Mouse (Mus musculus) forebrain, embryonic 12.5 days (tissue): Measurements from ENCODE around the gene Gpatch8. TPM values are rescaled to one million over a fixed set of nuclear protein-coding genes. Genes with fewer than 3 reads are reported as not detected.
A peak's percentile ranks its signal among the peaks of the same experiment; 100 is the strongest.

Experiments used
- ATAC-seq: fragments of 200-750 bp; cut with Nextera tagmentation; 2 replicates; pipeline ENCODE4 v1.8.0; 2017; ENCODE audit warnings: moderate TSS enrichment; ENCODE audit not compliant: low FRiP score
- H3K27ac ChIP-seq: fragments of 300-500 bp; sonication (generic); 2 replicates; pipeline ENCODE4 v1.5.1; 2016; ENCODE audit warnings: mild to moderate bottlenecking
- H3K27me3 ChIP-seq: fragments of 300-500 bp; sonication (generic); 2 replicates; pipeline ENCODE4 v1.6.1; 2016; ENCODE audit warnings: mild to moderate bottlenecking
- H3K36me3 ChIP-seq: fragments of 300-500 bp; sonication (generic); replicated peaks from 2 replicates; pipeline ENCODE4 v1.6.1; 2016; ENCODE audit warnings: mild to moderate bottlenecking
- H3K4me1 ChIP-seq: fragments of 300-500 bp; sonication (generic); 2 replicates; pipeline ENCODE4 v1.6.1; 2016
- H3K4me2 ChIP-seq: fragments of 300-500 bp; sonication (generic); 2 replicates; pipeline ENCODE4 v1.6.1; 2016; ENCODE audit warnings: mild to moderate bottlenecking, moderate library complexity
- H3K4me3 ChIP-seq: fragments of 300-500 bp; sonication (generic); replicated peaks from 2 replicates; pipeline ENCODE4 v1.5.1; 2016; ENCODE audit warnings: mild to moderate bottlenecking
- H3K9ac ChIP-seq: fragments of 300-500 bp; sonication (generic); 2 replicates; pipeline ENCODE4 v1.6.1; 2016; ENCODE audit warnings: mild to moderate bottlenecking
- H3K9me3 ChIP-seq: fragments of 300-500 bp; sonication (generic); 2 replicates; pipeline ENCODE4 v1.6.1; 2016
- WGBS: fragments of 180-500 bp; shearing (Covaris S2); methylation state at CpG from one replicate; pipeline ENCODE4 v1.1.7; 2016; 5-methylcytosine and 5-hydroxymethylcytosine counted together
- polyA plus RNA-seq: library from polyadenylated mRNA; unstranded; fragments of >200 nt; fragmentation: Nextera tagmentation; extraction: Ambion mirVana; gene quantifications from 2 replicates; pipeline ENCODE4 v1.2.1, GENCODE M21; 2016

Gpatch8 gene
- polyA plus RNA-seq, 1 experiment from 2014 or later = 67.9 TPM

DNA sequence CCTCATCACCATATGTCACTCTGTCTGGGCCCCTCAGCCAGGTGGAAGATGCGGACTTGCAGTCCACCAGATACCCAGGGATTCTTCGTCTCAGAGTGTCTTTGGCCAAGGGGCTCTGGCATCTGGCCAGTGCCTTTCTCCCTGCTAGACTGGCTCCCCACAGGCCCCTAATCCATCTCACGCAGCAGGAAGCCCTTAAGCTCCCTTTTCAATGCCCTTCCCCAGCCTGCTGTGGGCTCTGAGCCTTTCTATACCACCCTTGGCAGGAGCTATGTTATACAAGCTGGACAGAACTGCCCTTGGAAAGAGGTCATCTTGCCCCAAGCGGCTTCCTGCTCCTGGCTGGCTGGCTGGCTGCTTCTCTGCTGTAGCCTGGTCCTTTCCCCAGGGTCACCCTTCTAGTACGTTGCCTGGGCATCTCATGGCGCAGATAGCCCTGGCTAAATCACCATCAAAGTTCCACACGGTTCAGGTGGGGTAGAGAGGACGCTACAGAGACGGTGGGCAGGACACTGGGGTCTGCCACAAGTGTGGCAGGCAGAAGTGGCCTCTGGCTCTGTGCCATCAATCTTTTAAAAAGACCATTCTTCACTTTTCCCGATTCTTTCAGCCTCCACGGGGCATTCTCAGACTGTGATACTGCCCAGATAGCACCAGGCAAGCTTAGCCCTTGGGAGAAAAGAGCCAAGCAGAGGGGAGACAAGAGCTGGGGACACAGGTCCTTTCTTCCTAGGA is 25.3 kb upstream of the Gpatch8 start:
- H3K4me1 ChIP-seq = peaks cover 56% of the 10 kb centered on the region
- peaks cover 5% of the 10 kb centered on the region; the same call in 1 of the 2 replicates for H3K27me3 ChIP-seq
- ATAC-seq = no peak
- H3K9me3 ChIP-seq = 0 out of 2 replicates have a peak, but pooled peaks cover 2% of the 10 kb centered on the region
- H3K36me3 ChIP-seq = no peaks in the 10 kb centered on the region
- H3K9ac ChIP-seq = peak overlapping the region; percentile 33; the same call in 1 of the 2 replicates
- H3K4me2 ChIP-seq = peak overlapping the region; percentile 25; the same call in 1 of the 2 replicates
- H3K4me3 ChIP-seq = no peak overlapping the region
- 8% methylated on average over 11 of the region's 11 CpGs for WGBS
- H3K27ac ChIP-seq = peak overlapping the region; percentile 89

DNA sequence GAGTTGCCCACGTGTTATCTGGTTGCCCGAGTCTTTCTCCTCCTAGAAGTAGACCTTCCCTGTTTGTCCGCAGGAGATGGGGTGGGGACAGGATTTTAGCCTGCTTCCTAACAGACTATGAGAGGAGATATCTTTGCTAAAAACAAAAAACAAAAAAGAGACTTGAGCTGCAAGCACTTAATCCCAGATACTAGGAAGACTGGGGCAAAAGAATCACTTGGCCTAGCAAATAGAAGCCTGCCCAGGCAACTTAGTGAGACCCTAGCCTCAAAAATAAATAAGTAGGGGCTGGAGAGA is 23.8 kb upstream of the Gpatch8 start:
- Histone ChIP-seq H3K9ac (0 out of 2 replicates have a peak overlapping the region, but pooled peaks have one; percentile 27), H3K4me3 (peak overlapping the region; percentile 25; the same call in 1 of the 2 replicates), H3K4me1 (peaks cover 56% of the 10 kb centered on the region), H3K27me3 (peaks cover 5% of the 10 kb centered on the region; the same call in 1 of the 2 replicates), H3K9me3 (no peaks in the 10 kb centered on the region), H3K4me2 (peak overlapping the region; percentile 49; the same call in 1 of the 2 replicates), H3K36me3 (no peaks in the 10 kb centered on the region), H3K27ac (peak overlapping the region; percentile 93)
- no peak for ATAC-seq
- WGBS = 9% methylated on average over 3 of the region's 3 CpGs

DNA sequence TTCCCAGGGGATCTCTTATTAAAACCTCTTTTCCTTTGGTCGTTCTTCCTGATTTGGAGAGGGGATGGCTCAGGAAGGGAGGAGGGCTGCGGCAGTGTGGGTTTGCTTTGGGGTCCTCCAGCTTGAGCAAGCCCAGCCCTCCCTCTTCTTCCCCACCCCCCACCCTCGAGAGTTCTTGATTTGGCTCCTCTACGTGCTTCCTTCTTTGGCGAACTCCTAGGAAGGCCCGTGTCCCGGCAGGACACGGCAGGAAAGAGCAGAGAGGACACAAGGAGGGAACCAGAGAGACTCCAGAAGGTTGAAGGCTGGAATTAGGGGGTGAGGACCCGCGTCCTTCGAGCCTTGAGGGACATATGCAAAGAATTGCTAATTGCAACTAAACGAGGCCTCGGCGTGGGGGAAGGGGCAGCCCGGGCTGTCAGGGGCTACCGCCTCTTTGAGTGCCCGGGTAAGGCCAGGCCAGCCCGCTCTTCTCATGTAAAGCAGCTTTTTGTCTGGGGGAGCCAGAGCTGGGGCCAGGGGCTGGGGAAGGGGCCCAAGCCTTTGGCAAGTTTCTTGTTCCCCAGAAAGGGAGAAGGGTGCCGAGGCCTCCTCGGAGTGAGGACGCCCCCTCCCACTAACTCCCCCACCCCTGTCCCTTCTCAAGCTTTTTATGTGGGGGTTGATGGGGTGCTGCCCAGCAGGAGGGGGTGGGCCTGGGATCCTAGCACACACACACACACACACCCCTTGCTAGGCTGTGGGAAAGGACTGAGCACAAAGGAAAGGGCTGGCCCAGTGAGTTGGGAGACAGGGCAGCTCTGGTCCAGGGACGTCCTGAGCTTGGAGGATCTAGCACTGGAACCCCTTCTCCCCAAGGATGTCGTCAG is 23.2 kb upstream of the Gpatch8 start, which contains the start of gene Gm11627:
Gene Gm11627, minus strand, starts transcription at position 297 of the 869 bp plus-strand sequence.
- H3K4me2 ChIP-seq = peak within 1 kb of the TSS; percentile 49
- no peaks in the 10 kb centered on the region for H3K9me3 ChIP-seq
- H3K27ac ChIP-seq = peak within 1 kb of the TSS; percentile 93
- peak within 1 kb of the TSS; percentile 25 for H3K4me3 ChIP-seq
- no peaks in the 10 kb centered on the region for H3K36me3 ChIP-seq
- peak; percentile 84 for ATAC-seq
- H3K9ac ChIP-seq = peak within 1 kb of the TSS; percentile 27; the same call in 1 of the 2 replicates
- peaks cover 5% of the 10 kb centered on the region; the same call in 1 of the 2 replicates for H3K27me3 ChIP-seq
- H3K4me1 ChIP-seq = peaks cover 56% of the 10 kb centered on the region
- WGBS = 2% methylated on average over 22 of the region's 23 CpGs

DNA sequence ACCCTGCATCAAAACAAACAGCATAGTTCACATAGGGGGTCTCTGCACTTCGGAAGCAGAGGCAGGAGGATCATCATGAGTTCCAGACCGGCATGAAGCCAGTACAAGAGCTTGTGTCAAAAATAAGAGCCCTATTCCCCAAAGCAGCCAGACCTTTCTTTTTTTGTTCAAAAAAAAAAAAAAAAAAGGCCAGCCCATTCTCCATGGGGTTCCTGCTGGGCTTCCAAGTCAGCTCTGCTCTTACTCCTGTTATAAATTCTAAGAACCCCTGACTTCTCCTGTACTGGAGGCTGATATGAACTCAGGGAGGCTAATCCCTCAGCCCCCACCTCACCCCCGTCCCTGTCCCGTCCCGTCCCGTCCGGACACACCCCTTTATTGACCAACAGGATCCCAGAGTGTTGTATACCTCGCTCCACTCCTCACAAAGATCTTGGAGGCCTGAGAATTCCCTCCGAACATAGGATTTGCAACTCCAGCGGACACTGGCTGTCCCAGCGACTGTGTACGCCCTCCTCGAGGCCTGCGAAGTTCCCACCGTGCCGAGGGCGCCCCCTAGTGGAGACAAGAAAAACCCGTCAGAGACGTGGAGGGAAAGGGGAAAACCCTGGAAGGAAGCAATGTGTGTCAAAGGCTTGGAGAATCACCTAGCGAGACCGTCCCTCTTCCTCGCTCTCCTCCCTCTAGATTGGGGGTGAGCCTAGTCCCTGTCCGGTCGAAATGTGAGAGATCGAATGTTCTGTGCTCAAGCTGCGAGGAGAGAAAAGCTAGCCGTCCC is 22.3 kb upstream of the Gpatch8 start:
- peak overlapping the region; percentile 93 for H3K27ac ChIP-seq
- WGBS = 5% methylated on average over 27 of the region's 27 CpGs
- no peaks in the 10 kb centered on the region for H3K9me3 ChIP-seq
- peaks cover 5% of the 10 kb centered on the region; the same call in 1 of the 2 replicates for H3K27me3 ChIP-seq
- peak overlapping the region; percentile 27; the same call in 1 of the 2 replicates for H3K9ac ChIP-seq
- no peaks in the 10 kb centered on the region for H3K36me3 ChIP-seq
- ATAC-seq = peak; percentile 37
- peak overlapping the region; percentile 25 for H3K4me3 ChIP-seq
- H3K4me2 ChIP-seq = peak overlapping the region; percentile 49
- H3K4me1 ChIP-seq = peaks cover 56% of the 10 kb centered on the region

DNA sequence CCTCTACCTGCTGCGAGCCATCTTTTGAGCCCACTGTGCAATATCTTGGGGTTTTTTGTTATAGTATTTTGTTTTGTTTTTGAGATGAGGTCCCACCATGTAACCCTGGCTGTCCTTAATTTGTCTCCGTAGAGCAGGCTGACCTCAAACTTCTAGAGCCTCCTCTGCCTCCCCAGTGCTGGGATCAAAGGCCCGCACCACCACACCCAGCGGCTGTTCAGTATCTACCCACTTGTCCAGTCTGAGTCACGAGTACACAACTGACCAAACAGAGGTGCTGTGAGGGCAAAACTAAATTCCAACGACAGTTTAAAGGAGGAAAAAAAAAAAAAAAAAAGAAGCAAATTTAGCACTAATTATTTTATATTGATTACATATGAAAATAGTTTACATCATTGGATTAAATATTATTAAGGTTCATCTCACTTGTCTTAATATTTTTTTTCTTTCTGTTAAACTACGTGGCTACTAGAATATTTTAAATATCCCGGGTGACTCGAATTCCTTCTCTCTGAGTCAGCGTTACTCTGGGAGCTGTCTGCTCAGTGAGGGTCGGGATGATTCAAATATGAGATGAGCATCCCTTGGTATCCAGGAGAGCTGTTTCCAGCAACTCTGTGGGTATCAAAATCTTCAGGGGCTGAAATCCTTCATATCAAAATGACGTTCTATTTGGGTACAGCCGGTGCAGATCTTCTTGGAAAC is 20.0 kb upstream of the Gpatch8 start:
- H3K4me1 ChIP-seq = peaks cover 40% of the 10 kb centered on the region
- no peak for ATAC-seq
- no peaks in the 10 kb centered on the region for H3K9me3 ChIP-seq
- H3K27ac ChIP-seq = no peak overlapping the region
- H3K4me3 ChIP-seq = no peak overlapping the region
- WGBS = 77% methylated on average over 13 of the region's 13 CpGs
- no peak overlapping the region for H3K9ac ChIP-seq
- no peak overlapping the region for H3K4me2 ChIP-seq
- H3K27me3 ChIP-seq = no peaks in the 10 kb centered on the region
- no peaks in the 10 kb centered on the region for H3K36me3 ChIP-seq

DNA sequence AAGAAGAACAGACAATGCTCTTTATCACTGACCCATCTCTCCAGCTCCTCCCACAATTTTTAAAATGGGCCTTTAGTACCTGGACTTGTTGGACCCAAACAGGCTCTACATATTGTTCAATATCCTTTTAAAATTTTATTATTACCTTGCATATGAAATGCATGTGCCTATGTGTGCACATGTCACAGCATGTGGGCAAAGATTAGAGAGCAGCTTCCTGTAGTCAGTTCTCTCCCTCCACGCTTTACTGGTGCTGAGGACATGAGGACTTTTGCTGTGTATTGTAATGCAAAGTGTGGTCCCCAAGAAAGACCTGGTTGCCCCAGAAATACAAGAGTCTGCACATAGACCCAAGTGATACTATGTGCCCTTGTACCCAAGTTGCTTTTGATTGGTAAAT is 18.8 kb upstream of the Gpatch8 start:
- Histone ChIP-seq H3K27ac (no peak overlapping the region), H3K4me3 (no peak overlapping the region), H3K9ac (no peak overlapping the region), H3K36me3 (no peaks in the 10 kb centered on the region), H3K27me3 (no peaks in the 10 kb centered on the region), H3K9me3 (no peaks in the 10 kb centered on the region), H3K4me2 (no peak overlapping the region), H3K4me1 (peaks cover 30% of the 10 kb centered on the region)
- ATAC-seq = no peak
- 57% methylated on average over 1 of the region's 1 CpGs for WGBS

DNA sequence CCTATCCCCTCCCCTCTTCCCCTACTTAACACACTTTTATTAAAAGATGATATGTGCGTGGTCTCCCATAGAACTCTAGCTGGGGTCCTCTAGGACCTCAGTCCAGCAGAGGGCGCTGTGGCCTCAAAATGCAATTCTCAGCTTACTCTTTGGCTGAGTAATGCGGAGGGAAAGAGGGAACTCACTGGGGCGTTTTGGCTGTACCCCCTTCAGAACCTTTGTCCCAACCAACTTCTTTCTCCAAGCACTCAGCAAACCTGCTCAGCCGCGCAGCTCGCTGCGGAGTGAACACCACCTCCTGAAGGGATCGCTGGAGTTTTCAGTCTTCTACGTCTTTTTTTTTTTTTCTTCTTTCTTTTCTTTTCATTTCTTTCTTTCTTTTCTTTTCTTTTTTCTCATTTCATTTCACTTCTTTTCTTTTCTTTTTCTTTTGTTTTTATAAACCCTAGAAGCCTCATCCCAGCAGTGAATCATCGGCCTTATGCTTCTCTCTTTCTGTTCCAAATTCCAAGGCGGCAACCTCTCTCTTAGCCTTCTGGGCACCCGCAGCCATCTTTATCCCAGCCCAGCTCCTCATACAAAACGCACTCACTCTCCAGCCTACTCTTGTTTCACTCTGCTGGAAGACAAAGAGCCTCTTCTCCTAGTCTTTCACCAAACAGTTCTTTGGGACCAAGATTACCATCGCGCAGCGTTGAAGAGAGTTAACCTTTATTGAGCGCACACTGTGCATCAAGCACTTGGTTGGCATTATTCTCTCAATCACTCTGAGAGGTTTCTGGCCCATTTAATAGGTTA is 16.9 kb upstream of the Gpatch8 start:
- WGBS = 3% methylated on average over 18 of the region's 18 CpGs
- Histone ChIP-seq H3K27me3 (no peaks in the 10 kb centered on the region), H3K36me3 (no peaks in the 10 kb centered on the region), H3K4me3 (peak overlapping the region; percentile 31), H3K27ac (peak overlapping the region; percentile 27; the same call in 1 of the 2 replicates), H3K4me2 (peak overlapping the region; percentile 61), H3K9ac (peak overlapping the region; percentile 54; the same call in 1 of the 2 replicates), H3K4me1 (peaks cover 13% of the 10 kb centered on the region), H3K9me3 (no peaks in the 10 kb centered on the region)
- ATAC-seq = peak; percentile 68; the same call in 1 of the 2 replicates

DNA sequence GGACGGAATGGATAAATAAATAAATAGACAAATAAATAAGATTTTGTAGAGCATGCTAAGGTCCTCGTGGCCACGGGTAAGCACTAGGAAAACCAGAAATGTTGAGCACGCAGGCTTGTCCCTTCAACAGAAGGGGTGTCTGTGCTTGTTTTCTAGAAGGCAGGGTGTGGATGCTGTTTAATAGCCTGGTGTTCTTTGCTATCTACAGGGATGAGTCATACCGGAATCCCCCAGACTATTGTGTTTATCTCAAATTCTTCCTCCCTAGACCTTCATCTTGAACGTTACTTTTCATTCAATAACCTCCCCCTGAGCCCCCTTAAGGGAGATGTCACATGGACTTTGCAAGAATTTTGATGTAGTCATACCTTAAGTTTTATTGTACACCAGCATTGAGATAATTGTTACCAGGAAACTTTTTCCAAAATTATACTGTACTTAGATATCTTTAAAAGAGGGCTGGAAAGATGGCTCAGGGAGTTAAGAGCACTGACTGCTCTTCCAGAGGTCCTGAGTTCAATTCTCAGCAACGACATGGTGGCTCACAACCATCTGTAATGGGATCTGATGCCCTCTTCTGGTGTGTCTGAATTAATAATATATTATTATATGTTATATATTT is 12.7 kb upstream of the Gpatch8 start:
- H3K27me3 ChIP-seq = no peaks in the 10 kb centered on the region
- ATAC-seq = no peak
- no peak overlapping the region for H3K4me3 ChIP-seq
- H3K4me2 ChIP-seq = no peak overlapping the region
- no peaks in the 10 kb centered on the region for H3K36me3 ChIP-seq
- H3K9ac ChIP-seq = no peak overlapping the region
- peaks cover 4% of the 10 kb centered on the region; the same call in 1 of the 2 replicates for H3K4me1 ChIP-seq
- H3K9me3 ChIP-seq = no peaks in the 10 kb centered on the region
- H3K27ac ChIP-seq = no peak overlapping the region
- 86% methylated on average over 7 of the region's 7 CpGs for WGBS

DNA sequence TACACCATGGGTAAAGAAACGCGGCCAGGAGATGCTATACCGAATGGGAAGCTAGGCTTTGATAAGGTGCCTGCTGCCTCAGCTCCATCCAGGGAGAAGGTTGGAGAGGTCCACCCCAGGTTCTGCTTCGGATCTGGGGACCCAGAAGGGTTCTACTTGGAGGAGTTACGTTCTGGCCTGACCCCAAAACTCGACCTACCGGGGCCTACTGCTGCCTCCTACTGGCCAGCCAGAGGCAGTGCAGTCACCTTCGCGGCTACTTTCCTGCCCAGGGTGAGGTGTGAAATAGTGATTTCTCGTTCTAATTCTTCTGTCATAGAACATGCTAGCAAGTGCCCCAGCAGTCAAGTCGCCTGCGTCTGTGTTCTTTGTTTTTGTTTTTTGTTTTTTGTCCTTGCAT is 12.0 kb upstream of the Gpatch8 start:
- no peak for ATAC-seq
- Histone ChIP-seq H3K4me2 (no peak overlapping the region), H3K27me3 (no peaks in the 10 kb centered on the region), H3K4me3 (no peak overlapping the region), H3K9me3 (no peaks in the 10 kb centered on the region), H3K27ac (no peak overlapping the region), H3K36me3 (no peaks in the 10 kb centered on the region), H3K9ac (no peak overlapping the region), H3K4me1 (peaks cover 1% of the 10 kb centered on the region; the same call in 1 of the 2 replicates)
- 79% methylated on average over 12 of the region's 12 CpGs for WGBS

DNA sequence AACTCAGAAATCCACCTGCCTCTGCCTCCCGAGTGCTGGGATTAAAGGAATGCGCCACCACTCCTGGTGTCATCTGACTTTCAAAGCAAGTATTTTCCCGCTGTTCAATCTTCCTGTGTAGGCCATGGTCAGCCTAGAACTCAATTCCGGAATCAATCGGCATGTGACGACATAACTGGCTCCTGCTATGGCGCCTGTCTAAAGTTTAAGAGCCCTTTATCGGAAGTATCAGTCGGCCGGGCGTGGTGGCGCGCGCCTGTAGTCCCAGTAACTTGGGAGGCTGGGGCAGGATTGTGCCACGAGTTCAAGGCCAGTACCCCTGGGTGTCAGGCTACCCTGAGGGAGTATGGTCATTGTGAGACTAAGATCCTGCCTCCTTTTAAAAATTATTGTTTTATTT is 11.5 kb upstream of the Gpatch8 start:
- no peaks in the 10 kb centered on the region for H3K36me3 ChIP-seq
- no peaks in the 10 kb centered on the region for H3K4me1 ChIP-seq
- H3K9me3 ChIP-seq = no peaks in the 10 kb centered on the region
- H3K9ac ChIP-seq = no peak overlapping the region
- no peak overlapping the region for H3K4me3 ChIP-seq
- 94% methylated on average over 15 of the region's 15 CpGs for WGBS
- no peaks in the 10 kb centered on the region for H3K27me3 ChIP-seq
- no peak overlapping the region for H3K4me2 ChIP-seq
- no peak for ATAC-seq
- H3K27ac ChIP-seq = no peak overlapping the region
